Mouse (Mus musculus) C2C12 (cell line): ENCODE results near the gene Mrps5.

Experiments used
- CTCF ChIP-seq: IDR thresholded peaks from one replicate; pipeline ENCODE4 v1.5.1; 2011; ENCODE audit not compliant: control insufficient read depth, insufficient read depth, insufficient read length
- MAX ChIP-seq: IDR thresholded peaks from one replicate; pipeline ENCODE4 v1.6.1; 2011; ENCODE audit warnings: mild to moderate bottlenecking, control low read depth

DNA sequence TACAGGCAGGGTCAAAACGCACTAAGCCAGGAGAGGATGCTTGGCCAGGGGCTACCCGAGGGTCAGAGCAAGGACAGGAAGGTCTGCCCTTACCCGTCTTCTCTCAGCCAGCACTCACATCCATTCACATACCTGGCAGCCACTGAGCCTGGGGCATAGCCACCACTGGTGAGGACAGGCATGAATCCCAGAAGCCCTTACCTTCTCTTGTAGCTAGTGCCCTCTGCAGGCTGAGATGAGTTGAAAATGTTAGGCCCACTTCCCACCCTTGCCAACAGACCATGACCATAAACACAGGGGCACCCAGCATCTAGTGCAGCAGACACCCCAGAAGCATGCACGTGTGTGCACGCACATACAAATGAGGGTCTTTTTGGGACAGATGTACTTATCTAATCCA is 35.9 kb upstream of the Mrps5 start:
- TF ChIP-seq MAX = no peak
- no peak for TF ChIP-seq CTCF
